Mouse (Mus musculus) MEL (cell line): Measurements from ENCODE around the gene Naa80. TPM values are rescaled to one million over a fixed set of nuclear protein-coding genes. Genes with fewer than 3 reads are reported as not detected.

ENCODE experiments used
- DNase-seq: peaks from one replicate; pipeline ENCODE4 v3.0.0; 2011; ENCODE audit warnings: low read depth, low spot score
- H3K27ac ChIP-seq: 2 replicates; pipeline ENCODE4 v1.5.1; 2012; ENCODE audit warnings: low read depth, mild to moderate bottlenecking, control low read depth, low read length, moderate library complexity; ENCODE audit not compliant: control insufficient read depth
- H3K27me3 ChIP-seq, 2 experiments: fragments of 150-350 bp in 1 of 2; sonication (generic) in 1 of 2; 2 replicates each; pipeline ENCODE4 v1.6.1; 2012; ENCODE audit warnings: low read length in 2 of 2, mild to moderate bottlenecking in 2 of 2, improper control_type of control experiment in 1 of 2, moderate library complexity in 1 of 2; ENCODE audit not compliant: insufficient read depth in 2 of 2, control insufficient read depth in 1 of 2
- H3K36me3 ChIP-seq, 2 experiments: 2 replicates each; pipeline ENCODE4 v1.6.1; 2012 to 2014; ENCODE audit warnings: low read length in 2 of 2, improper control_type of control experiment in 1 of 2, inconsistent platforms in 1 of 2, mild to moderate bottlenecking in 1 of 2; ENCODE audit not compliant: insufficient read depth in 2 of 2, control insufficient read depth in 1 of 2
- H3K4me1 ChIP-seq, 2 experiments: fragments of 150-350 bp in 1 of 2; sonication (generic) in 1 of 2; 2 replicates each; pipeline ENCODE4 v1.6.1; 2012; ENCODE audit warnings: low read length in 2 of 2, improper control_type of control experiment in 1 of 2, mild to moderate bottlenecking in 1 of 2; ENCODE audit not compliant: insufficient read depth in 2 of 2, control insufficient read depth in 1 of 2
- H3K4me3 ChIP-seq, 2 experiments: fragments of 150-350 bp in 1 of 2; sonication (generic) in 1 of 2; 2 replicates each; pipeline ENCODE4 v1.5.1; 2012; ENCODE audit warnings: low read depth in 2 of 2, low read length in 2 of 2, mild to moderate bottlenecking in 2 of 2, moderate library complexity in 2 of 2, control low read depth in 1 of 2, improper control_type of control experiment in 1 of 2; ENCODE audit not compliant: control insufficient read depth in 1 of 2, insufficient read depth in 1 of 2
- H3K79me2 ChIP-seq: 2 replicates; pipeline ENCODE4 v1.6.1; 2012; ENCODE audit warnings: mild to moderate bottlenecking, low read length, moderate library complexity; ENCODE audit not compliant: control insufficient read depth, poor library complexity, insufficient read depth
- H3K9ac ChIP-seq: 2 replicates; pipeline ENCODE4 v1.6.1; 2012; ENCODE audit warnings: low read depth, mild to moderate bottlenecking, control low read depth, low read length, moderate library complexity; ENCODE audit not compliant: control insufficient read depth, poor library complexity, severe bottlenecking
- H3K9me3 ChIP-seq: fragments of 150-350 bp; sonication (generic); replicated peaks from 2 replicates; pipeline ENCODE4 v1.6.1; 2012; ENCODE audit warnings: mild to moderate bottlenecking, low read length, improper control_type of control experiment, moderate library complexity; ENCODE audit not compliant: insufficient read depth
- BHLHE40 ChIP-seq: IDR thresholded peaks from 2 replicates; pipeline ENCODE4 v1.6.1; 2012; ENCODE audit warnings: low read depth, mild to moderate bottlenecking, inconsistent platforms, low read length, improper control_type of control experiment, borderline replicate concordance
- CHD1 ChIP-seq: IDR thresholded peaks from 2 replicates; pipeline ENCODE4 v1.6.1; 2012; ENCODE audit warnings: low read depth, mild to moderate bottlenecking, inconsistent platforms, low read length, improper control_type of control experiment
- CHD2 ChIP-seq: IDR thresholded peaks from 2 replicates; pipeline ENCODE4 v1.6.1; 2011; ENCODE audit warnings: low read length, improper control_type of control experiment
- CTCF ChIP-seq, 3 experiments: IDR thresholded peaks in 2 of 3; conservative IDR thresholded peaks in 1 of 3; 2 replicates each; pipeline ENCODE4 v1.5.1; 2011 to 2012; ENCODE audit warnings: low read length in 3 of 3, low read depth in 2 of 3, mild to moderate bottlenecking in 2 of 3, improper control_type of control experiment in 1 of 3, inconsistent platforms in 1 of 3, mixed read lengths in 1 of 3, moderate library complexity in 1 of 3; ENCODE audit not compliant: control insufficient read depth in 1 of 3, insufficient read depth in 1 of 3, poor library complexity in 1 of 3, severe bottlenecking in 1 of 3
- ELF1 ChIP-seq: IDR thresholded peaks from 2 replicates; pipeline ENCODE4 v1.6.1; 2014; ENCODE audit warnings: low read depth, mild to moderate bottlenecking, inconsistent platforms, low read length, improper control_type of control experiment, moderate library complexity
- EP300 ChIP-seq, 2 experiments: IDR thresholded peaks; 2 replicates each; pipeline ENCODE4 v1.6.1; 2011; ENCODE audit warnings: improper control_type of control experiment in 2 of 2, low read length in 2 of 2, low read depth in 1 of 2, mild to moderate bottlenecking in 1 of 2
- GABPA ChIP-seq: IDR thresholded peaks from 2 replicates; pipeline ENCODE4 v1.6.1; 2012; ENCODE audit warnings: low read depth, mild to moderate bottlenecking, inconsistent platforms, low read length, improper control_type of control experiment, moderate library complexity
- GATA1 ChIP-seq: IDR thresholded peaks from 2 replicates; pipeline ENCODE4 v1.6.1; 2011; ENCODE audit warnings: low read depth, low read length, improper control_type of control experiment
- HCFC1 ChIP-seq: IDR thresholded peaks from 2 replicates; pipeline ENCODE4 v1.6.1; 2012; ENCODE audit warnings: low read depth, mild to moderate bottlenecking, inconsistent platforms, low read length, improper control_type of control experiment, moderate library complexity
- JUND ChIP-seq: IDR thresholded peaks from 2 replicates; pipeline ENCODE4 v1.6.1; 2011; ENCODE audit warnings: low read depth, mild to moderate bottlenecking, improper control_type of control experiment, low read length
- KAT2A ChIP-seq: conservative IDR thresholded peaks from 2 replicates; pipeline ENCODE4 v1.6.1; 2012; ENCODE audit warnings: low read depth, low read length, improper control_type of control experiment, inconsistent platforms
- MAX ChIP-seq: IDR thresholded peaks from 2 replicates; pipeline ENCODE4 v1.6.1; 2011; ENCODE audit warnings: low read length, improper control_type of control experiment
- MAZ ChIP-seq: IDR thresholded peaks from 2 replicates; pipeline ENCODE4 v1.6.1; 2012; ENCODE audit warnings: low read depth, mild to moderate bottlenecking, inconsistent platforms, low read length, improper control_type of control experiment
- MEF2A ChIP-seq: IDR thresholded peaks from 2 replicates; pipeline ENCODE4 v1.6.1; 2014; ENCODE audit warnings: low read depth, mild to moderate bottlenecking, inconsistent platforms, low read length, improper control_type of control experiment; ENCODE audit not compliant: poor library complexity, insufficient replicate concordance, severe bottlenecking; ENCODE audit errors: extremely low read depth
- MXI1 ChIP-seq: IDR thresholded peaks from 2 replicates; pipeline ENCODE4 v1.6.1; 2011; ENCODE audit warnings: mild to moderate bottlenecking, low read depth, low read length, improper control_type of control experiment
- MYB ChIP-seq: IDR thresholded peaks from 2 replicates; pipeline ENCODE4 v1.6.1; 2011; ENCODE audit warnings: mild to moderate bottlenecking, low read depth, low read length, improper control_type of control experiment
- NRF1 ChIP-seq: IDR thresholded peaks from 2 replicates; pipeline ENCODE4 v1.6.1; 2014; ENCODE audit warnings: low read depth, mild to moderate bottlenecking, inconsistent platforms, low read length, improper control_type of control experiment, moderate library complexity; ENCODE audit not compliant: poor library complexity, insufficient read depth, severe bottlenecking
- POLR2AphosphoS2 ChIP-seq: IDR thresholded peaks from 2 replicates; pipeline ENCODE4 v1.6.1; 2011; ENCODE audit warnings: low read length, improper control_type of control experiment
- RAD21 ChIP-seq: IDR thresholded peaks from 2 replicates; pipeline ENCODE4 v1.6.1; 2011; ENCODE audit warnings: mild to moderate bottlenecking, low read depth, low read length, improper control_type of control experiment
- SIN3A ChIP-seq: IDR thresholded peaks from 2 replicates; pipeline ENCODE4 v1.6.1; 2012; ENCODE audit warnings: low read length, improper control_type of control experiment, inconsistent platforms
- TAL1 ChIP-seq: IDR thresholded peaks from 2 replicates; pipeline ENCODE4 v1.6.1; 2012; ENCODE audit warnings: mild to moderate bottlenecking, inconsistent platforms, low read length, moderate library complexity, mixed read lengths
- TBP ChIP-seq: IDR thresholded peaks from 2 replicates; pipeline ENCODE4 v1.8.0; 2011; ENCODE audit warnings: low read depth, low read length, improper control_type of control experiment
- TCF12 ChIP-seq: IDR thresholded peaks from 2 replicates; pipeline ENCODE4 v1.6.1; 2014; ENCODE audit warnings: low read depth, mild to moderate bottlenecking, inconsistent platforms, low read length, improper control_type of control experiment, moderate library complexity
- USF1 ChIP-seq: IDR thresholded peaks from 2 replicates; pipeline ENCODE4 v1.6.1; 2014; ENCODE audit warnings: low read depth, mild to moderate bottlenecking, inconsistent platforms, low read length, improper control_type of control experiment, moderate library complexity
- USF2 ChIP-seq, 2 experiments: IDR thresholded peaks; 2 replicates each; pipeline ENCODE4 v1.6.1; 2011 to 2012; ENCODE audit warnings: improper control_type of control experiment in 2 of 2, low read length in 2 of 2, borderline replicate concordance in 1 of 2, inconsistent platforms in 1 of 2, low read depth in 1 of 2, mild to moderate bottlenecking in 1 of 2; ENCODE audit not compliant: insufficient read depth in 1 of 2
- ZC3H11A ChIP-seq: IDR thresholded peaks from 2 replicates; pipeline ENCODE4 v1.6.1; 2012; ENCODE audit warnings: low read depth, mild to moderate bottlenecking, inconsistent platforms, low read length, improper control_type of control experiment
- ZKSCAN1 ChIP-seq: IDR thresholded peaks from 2 replicates; pipeline ENCODE4 v1.6.1; 2012; ENCODE audit warnings: low read depth, mild to moderate bottlenecking, inconsistent platforms, low read length, improper control_type of control experiment, moderate library complexity
- ZMIZ1 ChIP-seq: IDR thresholded peaks from 2 replicates; pipeline ENCODE4 v1.6.1; 2012; ENCODE audit warnings: low read depth, mild to moderate bottlenecking, inconsistent platforms, low read length, improper control_type of control experiment, moderate library complexity
- ZNF384 ChIP-seq: IDR thresholded peaks from 2 replicates; pipeline ENCODE4 v1.6.1; 2012; ENCODE audit warnings: low read depth, mild to moderate bottlenecking, inconsistent platforms, low read length, improper control_type of control experiment
- polyA plus RNA-seq, 2 experiments: library from polyadenylated mRNA; stranded (reverse) in 1 of 2; unstranded in 1 of 2; fragments of >175 nt in 1 of 2; fragments of >200 nt in 1 of 2; gene quantifications; 2 replicates each; pipeline versions ENCODE4 v1.2.1 to v1.2.4; 2012; ENCODE audit warnings: low replicate concordance in 2 of 2, low read depth in 1 of 2; ENCODE audit not compliant: insufficient read length in 2 of 2, insufficient read depth in 1 of 2, missing spikeins in 1 of 2
- total RNA-seq: library from RNA; depleted of rRNA; stranded (reverse); fragments of 300-350 nt; gene quantifications from 2 replicates; pipeline ENCODE4 v1.2.3, GENCODE M21; 2012

Naa80 gene
- total and polyA plus RNA-seq, 3 experiments: 14.3 to 74.0 TPM; not detected in 1

GRCm38 (mm10) chr9:107586974-107587832 is 8.5 kb downstream of the Naa80 start, which contains the start of gene Ifrd2 (continued):
- TF ChIP-seq BHLHE40 (peak; percentile 70), GABPA (no peak; the same call in 1 of the 2 replicates), MXI1 (no peak; the same call in 1 of the 2 replicates), CHD1 (no peak), MAX (no peak), JUND (no peak), ZNF384 (peak; percentile 89), SIN3A (peak; percentile 93), NRF1 (peak; percentile 58; the same call in 1 of the 2 replicates), USF2 (IDR thresholded peaks at IDR 0.05; ENCODE audit: borderline replicate concordance in 1 of 2, insufficient read depth in 1 of 2, low read depth in 1 of 2, low read length in 2 of 2) (no peak), TAL1 (peak; percentile 98), RAD21 (no peak), ZKSCAN1 (no peak), CHD2 (peak; percentile 59), MEF2A (peak; percentile 31; the same call in 1 of the 2 replicates)

- Histone ChIP-seq H3K27ac (peak overlapping the region; percentile 99), H3K9ac (peak overlapping the region; percentile 99), H3K79me2 (peaks cover 40% of the 10 kb centered on the region), H3K4me3 (peak overlapping the region; percentile 55 to 86), H3K36me3 (peaks cover 5 to 27% of the 10 kb centered on the region in 2 experiments; a peak in 3 of 4 replicates), H3K9me3 (no peaks in the 10 kb centered on the region), H3K27me3 (no peaks in the 10 kb centered on the region), H3K4me1 (peaks cover 16 to 26% of the 10 kb centered on the region in 2 experiments; a peak in 3 of 4 replicates)
- DNase-seq: peak; percentile 84
- TF ChIP-seq POLR2AphosphoS2: no peak
- TF ChIP-seq GATA1: peak; percentile 71
- TF ChIP-seq TAL1: peak; percentile 93
- peak; percentile 26; the same call in 1 of the 2 replicates for TF ChIP-seq TBP
- TF ChIP-seq MYB: no peak
- TF ChIP-seq KAT2A: peak; percentile 34; the same call in 1 of the 2 replicates
- TF ChIP-seq MAX: peak; percentile 97
- no peak for TF ChIP-seq CHD2
- TF ChIP-seq GABPA: no peak
- TF ChIP-seq USF1: peak; percentile 75
- TF ChIP-seq ELF1: no peak
- TF ChIP-seq ZMIZ1: no peak
- TF ChIP-seq ZKSCAN1: no peak
- no peak for TF ChIP-seq ZNF384
- peak; percentile 32 to 52; a peak in 2 of 4 replicates for TF ChIP-seq EP300 (IDR thresholded peaks at IDR 0.05; ENCODE audit: low read depth in 1 of 2, low read length in 2 of 2)
- TF ChIP-seq ZC3H11A: no peak
- peak; percentile 90; the same call in 1 of the 2 replicates for TF ChIP-seq CHD1
- TF ChIP-seq CTCF (IDR thresholded peaks at IDR 0.05 in 2 of 3, conservative IDR thresholded peaks at IDR 0.05 in 1 of 3; ENCODE audit: control insufficient read depth in 1 of 3, insufficient read depth in 1 of 3, low read depth in 2 of 3, low read length in 3 of 3, poor library complexity in 1 of 3, severe bottlenecking in 1 of 3): no peak
- TF ChIP-seq HCFC1: no peak
- no peak for TF ChIP-seq MAZ
- TF ChIP-seq TCF12: peak; percentile 71; the same call in 1 of the 2 replicates
- TF ChIP-seq USF2 (IDR thresholded peaks at IDR 0.05; ENCODE audit: borderline replicate concordance in 1 of 2, insufficient read depth in 1 of 2, low read depth in 1 of 2, low read length in 2 of 2): no peak
- no peak for TF ChIP-seq JUND
Measured at GRCm38 (mm10) chr9:107587833-107588639, 9.3 kb downstream of the Naa80 start.
